ENCODE assay signal across 8 mouse cellular contexts in the genomic region with DNA sequence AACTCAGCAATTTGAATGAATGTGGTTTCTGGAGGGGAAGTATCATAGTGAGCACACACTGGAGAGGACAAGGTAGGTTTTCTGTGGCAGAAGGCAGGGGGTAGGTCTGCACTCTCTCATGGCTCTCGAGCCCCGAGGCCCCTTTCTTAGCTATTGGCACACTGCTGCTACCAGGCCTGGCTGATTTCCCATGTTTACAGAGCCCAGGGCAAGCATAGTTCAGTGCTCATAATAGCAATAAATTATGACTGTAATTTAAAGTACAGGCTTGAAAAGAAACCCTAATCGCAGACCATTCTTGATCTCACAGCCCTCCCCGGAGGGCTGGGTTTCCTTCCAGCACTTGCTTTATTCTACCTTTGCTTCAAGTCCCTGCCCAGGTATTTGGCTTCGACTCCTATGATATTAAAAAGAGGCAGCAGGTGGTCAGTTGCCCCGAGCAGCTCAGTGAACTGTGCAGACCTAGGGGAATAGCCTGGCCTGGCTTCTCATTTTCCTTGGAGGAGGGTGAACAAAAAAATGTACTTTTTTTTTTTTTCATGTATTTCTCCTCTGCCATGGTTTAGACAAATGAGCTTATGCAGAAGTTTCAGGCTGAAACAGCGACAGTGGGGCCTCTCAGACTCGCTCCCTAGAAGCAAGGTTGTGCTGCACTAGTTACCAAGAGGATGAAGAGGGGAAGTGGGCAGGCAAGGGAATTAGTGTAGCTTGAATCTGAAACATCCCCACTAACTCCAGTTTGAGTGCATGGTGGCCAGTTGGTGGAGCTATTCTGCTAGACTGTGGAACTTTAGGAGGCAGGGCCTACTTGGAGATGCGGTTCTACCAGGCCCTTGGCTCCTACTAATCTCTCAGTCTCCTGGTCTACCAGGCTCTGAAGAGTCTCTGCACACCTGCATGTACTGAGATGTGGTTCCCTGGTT.
A peak's percentile ranks its signal among the peaks of the same experiment; 100 is the strongest.
DNase-seq lines count a peak whose midpoint lies in the region; ATAC-seq and TF ChIP-seq lines count a peak whose summit lies in the region.

No protein-coding gene starts in this region.

- H3K27ac ChIP-seq in testis, adult 2 months (ENCODE audit: control insufficient read depth, insufficient read depth, low read depth, low read length), result peak overlapping the region; percentile 32
- H3K27ac ChIP-seq in intestine, embryonic 16.5 days (ENCODE audit: low read length), result no peak overlapping the region

- H3K9me3 ChIP-seq in intestine, embryonic 16.5 days (ENCODE audit: control insufficient read depth, low read length), result no peaks in the 10 kb centered on the region

- H3K4me3 ChIP-seq in testis, adult 2 months (ENCODE audit: control insufficient read depth, low read depth, low read length), result no peak overlapping the region
- H3K4me3 ChIP-seq in intestine, embryonic 16.5 days (ENCODE audit: low read length), result no peak overlapping the region

- no peak for TF ChIP-seq POLR2A in testis, adult 2 months (IDR thresholded peaks at IDR 0.05; ENCODE audit: control insufficient read depth, low read depth, low read length)

- no peak for TF ChIP-seq CTCF in testis, adult 2 months (IDR thresholded peaks at IDR 0.05; ENCODE audit: control insufficient read depth, insufficient read depth, insufficient replicate concordance, low read depth, low read length)

- no peak for ATAC-seq in cerebellum, adult (ENCODE audit: insufficient number of reproducible peaks, low FRiP score, low TSS enrichment)
- ATAC-seq in intestine, embryonic 16.5 days, result peak; percentile 55; the same call in 1 of the 2 replicates
- ATAC-seq in inflammation-experienced regulatory T-cells, adult 6 months, result no peak

- peaks cover 4% of the 10 kb centered on the region for H3K4me1 ChIP-seq in testis, adult 2 months (ENCODE audit: control insufficient read depth, insufficient read depth, low read length)
- H3K4me1 ChIP-seq in intestine, embryonic 16.5 days (ENCODE audit: control insufficient read depth, insufficient read depth, low read length), result peaks cover 7% of the 10 kb centered on the region

- 45% methylated on average over 9 of the region's 9 CpGs for WGBS in intestine, embryonic 16.5 days

- H3K27me3 ChIP-seq in testis, adult 2 months (ENCODE audit: control insufficient read depth, insufficient read depth, low read length), result no peaks in the 10 kb centered on the region
- no peaks in the 10 kb centered on the region for H3K27me3 ChIP-seq in intestine, embryonic 16.5 days (replicated peaks; ENCODE audit: control insufficient read depth, insufficient read depth, low read length)

- H3K9ac ChIP-seq in intestine, embryonic 16.5 days (ENCODE audit: low read depth, low read length), result no peak overlapping the region

- no peak overlapping the region for H3K4me2 ChIP-seq in intestine, embryonic 16.5 days (ENCODE audit: low read depth, low read length)

- no peaks in the 10 kb centered on the region for H3K36me3 ChIP-seq in testis, adult 2 months (ENCODE audit: control insufficient read depth, insufficient read depth, low read length)
- H3K36me3 ChIP-seq in intestine, embryonic 16.5 days (ENCODE audit: control insufficient read depth, insufficient read depth, low read length), result no peaks in the 10 kb centered on the region

- peak; percentile 49 for DNase-seq in cerebellum, adult 9-11 months
- no peak for DNase-seq in testis, postnatal 10 days (ENCODE audit: low spot score)
- peak; percentile 76 for DNase-seq in lung, postnatal 36 days
- no peak for DNase-seq in layer of hippocampus, adult 11-12 months (ENCODE audit: low spot score)

Comparison
In these comparisons a context has a peak if more than half of its experiments do, and no peak if none do; other contexts are left out.
1. DNase-seq: peak in cerebellum, adult 9-11 months (single experiment) and lung, postnatal 36 days (single experiment); none in testis, postnatal 10 days (single experiment) and layer of hippocampus, adult 11-12 months (single experiment).